Comparison of ENCODE assay signal across 8 mouse cellular contexts in the genomic region with DNA sequence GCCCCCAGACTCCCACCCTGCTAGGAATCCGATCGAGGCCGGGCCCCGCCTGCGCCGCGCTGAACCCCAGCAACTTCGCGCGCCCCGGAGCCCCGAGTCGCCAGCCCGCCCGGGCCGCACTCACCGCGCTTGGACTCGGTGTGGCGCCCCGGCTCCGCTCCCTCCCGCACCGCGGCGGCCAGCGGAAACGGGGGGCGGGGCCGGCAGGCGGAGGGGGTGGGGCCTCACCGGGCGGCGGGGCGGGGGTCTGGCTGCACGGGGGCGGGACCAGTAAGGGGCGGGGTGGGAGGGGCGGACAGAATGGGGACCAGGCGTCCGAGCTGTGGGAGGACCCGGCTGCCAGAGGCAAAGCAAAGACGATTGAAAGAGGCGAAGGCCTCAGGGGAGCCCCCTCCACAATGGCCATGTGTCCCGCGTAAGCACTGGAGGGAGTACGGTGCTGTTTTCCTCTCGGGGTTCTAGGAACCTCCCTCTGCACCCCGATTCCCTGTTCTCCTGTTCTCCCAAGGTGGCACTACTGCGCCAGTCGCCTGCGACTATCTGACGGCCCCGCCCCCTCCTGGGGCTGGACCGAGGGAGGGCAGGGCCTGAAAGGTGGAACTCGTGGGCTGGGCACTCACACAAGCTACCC. TPM values are rescaled to one million over a fixed set of nuclear protein-coding genes. Genes with fewer than 3 reads are reported as not detected.
DNase-seq lines count a peak whose midpoint lies in the region; ATAC-seq and TF ChIP-seq lines count a peak whose summit lies in the region.

A gene (minus strand): TSS at position 205 of the 631 bp plus-strand sequence.

- dilution Hi-C loops in CH12.LX (cut with MboI; ENCODE audit: extremely low pct_ligation_motif_present, extremely low pct_unique_long_range_greater_than_20kb, low sequenced_read_pairs) = no loop called here

- peaks cover 0 to 6% of the 10 kb centered on the region in 2 experiments; a peak in 1 of 4 replicates for H3K4me1 ChIP-seq in CH12.LX (ENCODE audit: control insufficient read depth in 1 of 2, insufficient read depth in 2 of 2)
- H3K4me1 ChIP-seq in heart, postnatal 0 days (ENCODE audit: control insufficient read depth, insufficient read depth) = peaks cover 21% of the 10 kb centered on the region
- H3K4me1 ChIP-seq in neural tube, embryonic 14.5 days (ENCODE audit: control insufficient read depth, insufficient read depth, low read length) = 0 out of 2 replicates have a peak, but pooled peaks cover 6% of the 10 kb centered on the region

- H3K36me3 ChIP-seq in CH12.LX (replicated peaks in 1 of 2; ENCODE audit: control insufficient read depth in 1 of 2, insufficient read depth in 1 of 2, low read length in 1 of 2) = no peaks in the 10 kb centered on the region
- no peaks in the 10 kb centered on the region for H3K36me3 ChIP-seq in heart, postnatal 0 days (replicated peaks; ENCODE audit: control insufficient read depth, insufficient read depth, low read length)
- no peaks in the 10 kb centered on the region for H3K36me3 ChIP-seq in neural tube, embryonic 14.5 days (ENCODE audit: control insufficient read depth, insufficient read depth, low read length)

- H3K4me3 ChIP-seq in CH12.LX (replicated peaks in 1 of 3; ENCODE audit: low read depth in 2 of 3, low read length in 2 of 3, poor library complexity in 1 of 3) = peak within 1 kb of the TSS; percentile 30 to 56 (median 52)
- H3K4me3 ChIP-seq in heart, postnatal 0 days (ENCODE audit: low read depth, low read length) = peak within 1 kb of the TSS; percentile 83
- peak within 1 kb of the TSS; percentile 66 for H3K4me3 ChIP-seq in neural tube, embryonic 14.5 days (ENCODE audit: low read depth, low read length)

- H3K9me3 ChIP-seq in CH12.LX (replicated peaks; ENCODE audit: low read length) = no peaks in the 10 kb centered on the region
- no peaks in the 10 kb centered on the region for H3K9me3 ChIP-seq in heart, postnatal 0 days (replicated peaks; ENCODE audit: control insufficient read depth, low read length)
- H3K9me3 ChIP-seq in neural tube, embryonic 14.5 days (ENCODE audit: control insufficient read depth, low read length) = no peaks in the 10 kb centered on the region

- no peak for TF ChIP-seq RAD21 in CH12.LX (IDR thresholded peaks at IDR 0.05; ENCODE audit: low read depth, low read length)

- H3K79me2 ChIP-seq in CH12.LX (replicated peaks; ENCODE audit: control insufficient read depth, extremely low read depth, insufficient read depth, poor library complexity, severe bottlenecking) = no peaks in the 10 kb centered on the region

- H3K9ac ChIP-seq in CH12.LX (ENCODE audit: insufficient read depth, low read depth) = peak within 1 kb of the TSS; percentile 27
- H3K9ac ChIP-seq in heart, postnatal 0 days (replicated peaks; ENCODE audit: low read depth, low read length) = peak within 1 kb of the TSS; percentile 89
- H3K9ac ChIP-seq in neural tube, embryonic 14.5 days (replicated peaks; ENCODE audit: low read depth, low read length) = peak within 1 kb of the TSS; percentile 82

- in situ Hi-C loops in CH12.LX (cut with MboI; ENCODE audit: low pct_ligation_motif_present, low pct_unique_long_range_greater_than_20kb, low sequenced_read_pairs) = no loop called here

- H3K27ac ChIP-seq in CH12.LX (ENCODE audit: insufficient read depth, low read depth) = no peak within 1 kb of the TSS
- H3K27ac ChIP-seq in heart, postnatal 0 days (ENCODE audit: low read depth) = peak within 1 kb of the TSS; percentile 88
- no peak within 1 kb of the TSS for H3K27ac ChIP-seq in neural tube, embryonic 14.5 days (ENCODE audit: low read depth, low read length)

- H3K27me3 ChIP-seq in CH12.LX (replicated peaks) = peaks cover 69% of the 10 kb centered on the region
- no peaks in the 10 kb centered on the region for H3K27me3 ChIP-seq in heart, postnatal 0 days (ENCODE audit: control insufficient read depth, insufficient read depth, low read length)
- no peaks in the 10 kb centered on the region for H3K27me3 ChIP-seq in neural tube, embryonic 14.5 days (ENCODE audit: control insufficient read depth, insufficient read depth, low read length)

- H3K4me2 ChIP-seq in CH12.LX (ENCODE audit: insufficient read depth, low read depth, poor library complexity, severe bottlenecking) = peak within 1 kb of the TSS; percentile 92
- H3K4me2 ChIP-seq in heart, postnatal 0 days (ENCODE audit: low read depth, low read length) = peak within 1 kb of the TSS; percentile 96
- H3K4me2 ChIP-seq in neural tube, embryonic 14.5 days (ENCODE audit: low read depth, low read length) = peak within 1 kb of the TSS; percentile 90

- under 1% methylated on average over 48 of the region's 56 CpGs for WGBS in heart, postnatal 0 days
- WGBS in neural tube, embryonic 14.5 days = 0% methylated on average over 48 of the region's 56 CpGs

- 0 out of 2 replicates have a peak, but pooled peaks have one; percentile 14 for ATAC-seq in erythroid progenitor cell, adult 5-6 weeks (replicated peaks; ENCODE audit: low FRiP score, poor library complexity, severe bottlenecking)
- peak; percentile 88 for ATAC-seq in heart, postnatal 0 days (ENCODE audit: insufficient read depth, low read depth)
- ATAC-seq in neural tube, embryonic 14.5 days (ENCODE audit: low read depth) = peak; percentile 85

- TF ChIP-seq EP300 in CH12.LX (IDR thresholded peaks at IDR 0.05; ENCODE audit: low read length) = no peak
- TF ChIP-seq EP300 in heart, postnatal 0 days (IDR thresholded peaks at IDR 0.05; ENCODE audit: low read depth) = no peak

- DNase-seq in CH12.LX (ENCODE audit: extremely low read depth) = peak; percentile 18
- peak; percentile 74 for DNase-seq in brain, embryonic 14.5 days (ENCODE audit: low read depth)
- DNase-seq in heart, postnatal 0 days (ENCODE audit: low spot score) = peak; percentile 82
- DNase-seq in kidney, postnatal 36 days = peak; percentile 87 to 92
- DNase-seq in lung, adult 18-20 months = peak; percentile 86 to 90
- peak; percentile 54 for DNase-seq in thymus, postnatal 0 days (ENCODE audit: low spot score)

- TF ChIP-seq CTCF in CH12.LX (conservative IDR thresholded peaks at IDR 0.05 in 1 of 2, IDR thresholded peaks at IDR 0.05 in 1 of 2; ENCODE audit: low read depth in 2 of 2, low read length in 2 of 2) = 0 out of 4 replicates have a peak, but pooled peaks of 1 of the 2 experiments have one; percentile 1
- no peak for TF ChIP-seq CTCF in brain, embryonic 14.5 days (IDR thresholded peaks at IDR 0.05; ENCODE audit: borderline replicate concordance, extremely low read depth, insufficient read depth, insufficient read length)
- no peak for TF ChIP-seq CTCF in heart, postnatal 0 days (IDR thresholded peaks at IDR 0.05; ENCODE audit: low read depth)

- no peak for TF ChIP-seq POLR2A in CH12.LX (IDR thresholded peaks at IDR 0.05; ENCODE audit: low read depth, low read length)
- 0 out of 2 replicates have a peak, but pooled peaks have one; percentile 31 for TF ChIP-seq POLR2A in brain, embryonic 14.5 days (IDR thresholded peaks at IDR 0.05; ENCODE audit: borderline replicate concordance, extremely low read depth, insufficient read depth, insufficient read length, poor library complexity, severe bottlenecking)

TF ChIP-seq in CH12.LX, 34 proteins besides CTCF, POLR2A, EP300 and RAD21:
- TF ChIP-seq MAZ (IDR thresholded peaks at IDR 0.05; ENCODE audit: low read depth, low read length) (no peak), MAX (IDR thresholded peaks at IDR 0.05; ENCODE audit: low read length) (no peak), SIN3A (IDR thresholded peaks at IDR 0.05; ENCODE audit: low read length) (no peak), IRF4 (IDR thresholded peaks at IDR 0.05; ENCODE audit: low read depth, low read length) (no peak), ZC3H11A (IDR thresholded peaks at IDR 0.05; ENCODE audit: low read depth, low read length) (no peak), JUN (IDR thresholded peaks at IDR 0.05; ENCODE audit: insufficient read depth, low read depth, low read length) (no peak), ETS1 (conservative IDR thresholded peaks at IDR 0.05; ENCODE audit: low read depth, low read length) (no peak), NRF1 (IDR thresholded peaks at IDR 0.05; ENCODE audit: low read depth, low read length) (peak; percentile 39; the same call in 1 of the 2 replicates), MXI1 (IDR thresholded peaks at IDR 0.05; ENCODE audit: low read depth, low read length) (peak; percentile 40; the same call in 1 of the 2 replicates)

RNA-seq across cellular contexts. Expression of the gene that starts here (rescaled TPM):
- total RNA-seq in CH12.LX (2012; rRNA removed) (0.92 and 0.98 TPM in 2 replicates), CH12.LX (2014; rRNA removed) (0.40 and 0.55 TPM in 2 replicates)
- polyA plus RNA-seq in CH12.LX (2012; ENCODE audit: insufficient read length, low read depth) = 0.33 and 0.71 TPM in 2 replicates
- 41.8 and 49.7 TPM in 2 replicates for polyA plus RNA-seq in brain, embryonic 14.5 days (2012; rRNA removed)
- not detected in 2 replicates for total RNA-seq in erythroid progenitor cell, adult 5-6 weeks (2015; ENCODE audit: low replicate concordance)
- 0.39 TPM in 1 of 2 replicates, not detected in the other for total RNA-seq in erythroid progenitor cell, adult 5-6 weeks (2017; ENCODE audit: low replicate concordance)
- 332 and 368 TPM in 2 replicates for total RNA-seq in heart, postnatal 0 days (2014; rRNA removed; ENCODE audit: low replicate concordance)
- polyA plus RNA-seq in heart, postnatal 0 days (2015; fragmentation: Nextera tagmentation; extraction: Ambion mirVana) = 84.7 and 105 TPM in 2 replicates
- polyA plus RNA-seq in neural tube, embryonic 14.5 days (2014; fragmentation: Nextera tagmentation; extraction: Ambion mirVana) = 32.1 and 42.6 TPM in 2 replicates
- polyA plus RNA-seq in thymus, postnatal 0 days (2015; fragmentation: Nextera tagmentation; extraction: Ambion mirVana) = 28.2 and 28.6 TPM in 2 replicates

Comparison
In these comparisons a context has a peak if more than half of its experiments do, and no peak if none do; other contexts are left out.
1. RNA of the gene that starts here (total RNA-seq): 332 to 368 TPM in heart, postnatal 0 days; 0.40 to 0.98 TPM in CH12.LX and 0.39 TPM in erythroid progenitor cell, adult 5-6 weeks; every median in the first group is over 100 times any median in the second.
2. RNA of the gene that starts here (polyA plus RNA-seq): 84.7 to 105 TPM in heart, postnatal 0 days, 41.8 to 49.7 TPM in brain, embryonic 14.5 days, 32.1 to 42.6 TPM in neural tube, embryonic 14.5 days and 28.2 to 28.6 TPM in thymus, postnatal 0 days; 0.33 to 0.71 TPM in CH12.LX; every median in the first group is over 10 times any median in the second.
3. Peak in DNase-seq, H3K4me3 ChIP-seq, H3K9ac ChIP-seq and H3K4me2 ChIP-seq in CH12.LX; RNA of the gene not detected or under 1 TPM.
4. Peak in ATAC-seq in erythroid progenitor cell, adult 5-6 weeks; RNA of the gene not detected or under 1 TPM.
5. DNase-seq: peak in every context shown above with its lines; median percentile 90 in kidney, postnatal 36 days; 88 in lung, adult 18-20 months; 82 in heart, postnatal 0 days; 74 in brain, embryonic 14.5 days; 54 in thymus, postnatal 0 days; 18 in CH12.LX.
6. H3K9ac ChIP-seq: peak in every context shown above with its lines; median percentile 89 in heart, postnatal 0 days; 82 in neural tube, embryonic 14.5 days; 27 in CH12.LX.
7. ATAC-seq: peak in every context shown above with its lines; median percentile 88 in heart, postnatal 0 days; 85 in neural tube, embryonic 14.5 days; 14 in erythroid progenitor cell, adult 5-6 weeks.
8. Peak in every context shown above with its lines, with median percentiles within 50 percentile points of each other: H3K4me2 ChIP-seq and H3K4me3 ChIP-seq.